Mouse (Mus musculus) left cerebral cortex, postnatal 10 days (tissue): ENCODE data around the gene Tyw3. TPM values are rescaled to one million over a fixed set of nuclear protein-coding genes. Genes with fewer than 3 reads are reported as not detected.

Experiments
- total RNA-seq, 2 experiments: library from RNA; stranded (reverse); gene quantifications; 2 replicates each; pipeline ENCODE4 v1.2.3; 2021

The Tyw3 gene
- total RNA-seq, 2 experiments from 2014 or later, result 11.2 to 12.6 TPM

Other genes with a start within 250 kb of the Tyw3 start
- gene Cryz, start 393 bp downstream of the Tyw3 start, total RNA-seq, result 10 to 100 TPM; 16.4 to 18.2 TPM
- gene Erich3, start 66.8 kb upstream of the Tyw3 start, total RNA-seq, result 1 to 10 TPM; 6.1 to 7.2 TPM